Mouse (Mus musculus) lung, postnatal 0 days (tissue): ENCODE results near the gene Adamtsl3.

ENCODE experiments used
- CTCF ChIP-seq: IDR thresholded peaks from 2 replicates; pipeline ENCODE4 v1.5.1; 2016; ENCODE audit warnings: antibody characterized with exemption, mild to moderate bottlenecking
- EP300 ChIP-seq: IDR thresholded peaks from 2 replicates; pipeline ENCODE4 v1.6.1; 2016; ENCODE audit warnings: antibody characterized with exemption, mild to moderate bottlenecking, control low read depth

GRCm38 (mm10) chr7:82294611-82295010 is 40.9 kb upstream of the Adamtsl3 start:
- TF ChIP-seq CTCF (no peak), EP300 (no peak)
